Mouse (Mus musculus) hindbrain, postnatal 0 days (tissue): ENCODE data around the gene Akain1. TPM values are rescaled to one million over a fixed set of nuclear protein-coding genes. Genes with fewer than 3 reads are reported as not detected.

ENCODE experiments used
- ATAC-seq: fragments of 200-750 bp; cut with Nextera tagmentation; 2 replicates; pipeline ENCODE4 v1.8.0; 2017; ENCODE audit warnings: mild to moderate bottlenecking, moderate TSS enrichment, moderate library complexity
- DNase-seq: peaks from one replicate; pipeline ENCODE4 v3.0.0-alpha.2; 2015; ENCODE audit warnings: low spot score
- H3K27ac ChIP-seq: fragments of 300-500 bp; sonication (generic); 2 replicates; pipeline ENCODE4 v1.5.1; 2014; ENCODE audit warnings: mild to moderate bottlenecking
- H3K27me3 ChIP-seq: fragments of 300-500 bp; sonication (generic); 2 replicates; pipeline ENCODE4 v1.6.1; 2014; ENCODE audit warnings: low read length, mixed read lengths; ENCODE audit not compliant: insufficient read depth
- H3K36me3 ChIP-seq: fragments of 300-500 bp; sonication (generic); 2 replicates; pipeline ENCODE4 v1.6.1; 2014; ENCODE audit warnings: low read length, mixed read lengths; ENCODE audit not compliant: insufficient read depth
- H3K4me1 ChIP-seq: fragments of 300-500 bp; sonication (generic); 2 replicates; pipeline ENCODE4 v1.6.1; 2014; ENCODE audit warnings: antibody characterized with exemption, low read length, mixed read lengths; ENCODE audit not compliant: insufficient read depth
- H3K4me2 ChIP-seq: fragments of 300-500 bp; sonication (generic); 2 replicates; pipeline ENCODE4 v1.6.1; 2014; ENCODE audit warnings: low read depth, mild to moderate bottlenecking, low read length, moderate library complexity, mixed read lengths
- H3K4me3 ChIP-seq: fragments of 300-500 bp; sonication (generic); 2 replicates; pipeline ENCODE4 v1.5.1; 2014; ENCODE audit warnings: low read length
- H3K9ac ChIP-seq: fragments of 300-500 bp; sonication (generic); replicated peaks from 2 replicates; pipeline ENCODE4 v1.6.1; 2014; ENCODE audit warnings: mild to moderate bottlenecking, low read length, moderate library complexity, mixed read lengths
- H3K9me3 ChIP-seq: fragments of 300-500 bp; sonication (generic); 2 replicates; pipeline ENCODE4 v1.6.1; 2016; ENCODE audit warnings: low read length, mixed read lengths
- CTCF ChIP-seq: IDR thresholded peaks from 2 replicates; pipeline ENCODE4 v1.5.1; 2016; ENCODE audit warnings: antibody characterized with exemption, control low read depth, low read depth
- WGBS: fragments of 180-500 bp; shearing (Covaris S2); extraction: QIAGEN DNeasy Blood & Tissue Kit; methylation state at CpG from one replicate; pipeline ENCODE4 v1.1.7; 2014; 5-methylcytosine and 5-hydroxymethylcytosine counted together
- polyA plus RNA-seq: library from polyadenylated mRNA; unstranded; fragments of >200 nt; fragmentation: Nextera tagmentation; extraction: Ambion mirVana; gene quantifications from 2 replicates; pipeline ENCODE4 v1.2.1, GENCODE M21; 2015
- total RNA-seq: library from RNA; depleted of rRNA; stranded (reverse); fragments of >200 nt; gene quantifications from 2 replicates; pipeline ENCODE4 v1.2.3, GENCODE M21; 2014

Gene Akain1
- total and polyA plus RNA-seq, 2 experiments from 2014 or later: 2.3 TPM

- Histone ChIP-seq H3K9ac (no peak overlapping the region), H3K4me1 (peaks cover 5% of the 10 kb centered on the region; the same call in 1 of the 2 replicates), H3K27me3 (no peaks in the 10 kb centered on the region), H3K27ac (no peak overlapping the region), H3K4me2 (no peak overlapping the region), H3K9me3 (no peaks in the 10 kb centered on the region), H3K4me3 (no peak overlapping the region), H3K36me3 (no peaks in the 10 kb centered on the region)
- no peak for DNase-seq
- WGBS: 22% methylated on average over 2 of the region's 2 CpGs
- no peak for ATAC-seq
- no peak for TF ChIP-seq CTCF
Measured at GRCm38 (mm10) chr17:69477526-69477925, 38.4 kb downstream of the Akain1 start.

- DNase-seq (no peak), ATAC-seq (no peak)
- Histone ChIP-seq H3K27me3 (no peaks in the 10 kb centered on the region), H3K36me3 (no peaks in the 10 kb centered on the region), H3K4me3 (no peak overlapping the region), H3K4me1 (no peaks in the 10 kb centered on the region), H3K4me2 (no peak overlapping the region), H3K9ac (no peak overlapping the region), H3K9me3 (no peaks in the 10 kb centered on the region), H3K27ac (no peak overlapping the region)
- TF ChIP-seq CTCF: no peak
- 81% methylated on average over 4 of the region's 4 CpGs for WGBS
Measured at GRCm38 (mm10) chr17:69479261-69479660, 40.1 kb downstream of the Akain1 start.

DNA sequence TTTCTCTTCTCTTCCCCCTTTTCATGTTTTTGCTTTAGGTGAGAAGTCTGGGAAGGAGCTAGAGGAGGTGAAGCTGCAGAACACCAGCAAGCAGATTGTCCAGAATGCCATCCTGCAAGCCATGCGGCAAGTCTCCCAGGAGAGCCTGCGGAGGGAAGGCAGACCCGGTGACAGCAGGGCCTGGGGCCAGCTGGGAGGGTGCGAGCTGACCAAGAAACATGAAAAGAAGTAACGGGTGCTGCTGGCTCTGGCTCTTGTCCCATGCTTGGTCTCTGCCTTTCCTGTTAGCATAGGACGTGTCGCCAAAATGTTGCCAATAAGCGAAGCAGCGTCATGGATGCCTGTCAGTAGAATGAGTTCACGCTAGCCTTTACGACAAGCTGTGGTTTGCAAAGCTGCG lies 48.0 kb downstream of the Akain1 start:
- no peak overlapping the region for H3K4me2 ChIP-seq

GRCm38 (mm10) chr17:69487884-69488283 lies 48.8 kb downstream of the Akain1 start:
- Histone ChIP-seq H3K4me1 (no peaks in the 10 kb centered on the region), H3K9ac (no peak overlapping the region), H3K36me3 (no peaks in the 10 kb centered on the region), H3K4me3 (no peak overlapping the region), H3K27ac (no peak overlapping the region), H3K27me3 (no peaks in the 10 kb centered on the region), H3K4me2 (no peak overlapping the region), H3K9me3 (no peaks in the 10 kb centered on the region)
- WGBS: 95% methylated on average over 6 of the region's 6 CpGs
- no peak for TF ChIP-seq CTCF
- ATAC-seq: no peak
- no peak for DNase-seq

More for the DNA sequence above, 48.0 kb downstream of the Akain1 start:
- H3K36me3 ChIP-seq: no peaks in the 10 kb centered on the region
- H3K9ac ChIP-seq: no peak overlapping the region
- H3K4me3 ChIP-seq: no peak overlapping the region
- no peak overlapping the region for H3K27ac ChIP-seq
- DNase-seq (no peak), ATAC-seq (no peak)
- H3K4me1 ChIP-seq: no peaks in the 10 kb centered on the region
- no peak for TF ChIP-seq CTCF
- WGBS: 75% methylated on average over 12 of the region's 12 CpGs
- no peaks in the 10 kb centered on the region for H3K27me3 ChIP-seq
- H3K9me3 ChIP-seq: no peaks in the 10 kb centered on the region

GRCm38 (mm10) chr17:69488826-69489225 lies 49.7 kb downstream of the Akain1 start:
- Histone ChIP-seq H3K36me3 (no peaks in the 10 kb centered on the region), H3K27ac (no peak overlapping the region), H3K4me2 (no peak overlapping the region), H3K9ac (no peak overlapping the region), H3K27me3 (no peaks in the 10 kb centered on the region), H3K9me3 (no peaks in the 10 kb centered on the region), H3K4me1 (no peaks in the 10 kb centered on the region), H3K4me3 (no peak overlapping the region)
- ATAC-seq: no peak
- TF ChIP-seq CTCF: no peak
- 90% methylated on average over 5 of the region's 5 CpGs for WGBS
- no peak for DNase-seq

DNA sequence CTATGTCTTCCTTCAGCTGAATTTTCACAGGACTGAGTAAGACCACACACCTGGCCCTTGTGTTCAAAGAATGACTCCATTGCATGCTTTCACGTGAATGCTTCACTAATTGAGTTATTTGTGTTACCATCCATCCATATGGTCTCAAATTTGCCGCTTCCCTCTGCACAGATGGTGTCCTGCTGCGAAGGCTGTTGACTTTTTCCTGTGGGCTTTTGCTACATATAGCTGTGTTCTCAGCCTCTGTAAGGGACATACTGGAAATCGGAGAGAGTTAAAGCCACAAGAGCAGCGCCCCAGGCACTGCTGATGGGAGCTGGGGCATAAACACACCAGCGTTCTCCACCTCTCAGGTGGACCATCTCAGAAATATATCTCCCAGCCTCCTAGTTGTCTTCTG lies 53.2 kb downstream of the Akain1 start:
- peak; percentile 17 for DNase-seq
- no peak for TF ChIP-seq CTCF

GRCm38 (mm10) chr17:69495531-69495930 lies 56.4 kb downstream of the Akain1 start:
- no peak overlapping the region for H3K4me3 ChIP-seq
- no peaks in the 10 kb centered on the region for H3K36me3 ChIP-seq
- H3K4me1 ChIP-seq: no peaks in the 10 kb centered on the region
- H3K27ac ChIP-seq: no peak overlapping the region
- H3K27me3 ChIP-seq: no peaks in the 10 kb centered on the region
- 42% methylated on average over 2 of the region's 2 CpGs for WGBS
- H3K9ac ChIP-seq: no peak overlapping the region
- TF ChIP-seq CTCF: peak; percentile 29; the same call in 1 of the 2 replicates
- ATAC-seq (no peak), DNase-seq (peak; percentile 18)
- H3K9me3 ChIP-seq: no peaks in the 10 kb centered on the region
- H3K4me2 ChIP-seq: no peak overlapping the region

More for the DNA sequence above, 53.2 kb downstream of the Akain1 start:
- Histone ChIP-seq H3K4me3 (no peak overlapping the region), H3K9me3 (no peaks in the 10 kb centered on the region), H3K36me3 (no peaks in the 10 kb centered on the region), H3K4me2 (no peak overlapping the region), H3K9ac (no peak overlapping the region), H3K27ac (no peak overlapping the region), H3K4me1 (no peaks in the 10 kb centered on the region), H3K27me3 (no peaks in the 10 kb centered on the region)
- no peak for ATAC-seq
- WGBS: 59% methylated on average over 6 of the region's 6 CpGs
